Mouse (Mus musculus): ENCODE data around the gene Pla2g4b.

Pla2g4b gene

DNA sequence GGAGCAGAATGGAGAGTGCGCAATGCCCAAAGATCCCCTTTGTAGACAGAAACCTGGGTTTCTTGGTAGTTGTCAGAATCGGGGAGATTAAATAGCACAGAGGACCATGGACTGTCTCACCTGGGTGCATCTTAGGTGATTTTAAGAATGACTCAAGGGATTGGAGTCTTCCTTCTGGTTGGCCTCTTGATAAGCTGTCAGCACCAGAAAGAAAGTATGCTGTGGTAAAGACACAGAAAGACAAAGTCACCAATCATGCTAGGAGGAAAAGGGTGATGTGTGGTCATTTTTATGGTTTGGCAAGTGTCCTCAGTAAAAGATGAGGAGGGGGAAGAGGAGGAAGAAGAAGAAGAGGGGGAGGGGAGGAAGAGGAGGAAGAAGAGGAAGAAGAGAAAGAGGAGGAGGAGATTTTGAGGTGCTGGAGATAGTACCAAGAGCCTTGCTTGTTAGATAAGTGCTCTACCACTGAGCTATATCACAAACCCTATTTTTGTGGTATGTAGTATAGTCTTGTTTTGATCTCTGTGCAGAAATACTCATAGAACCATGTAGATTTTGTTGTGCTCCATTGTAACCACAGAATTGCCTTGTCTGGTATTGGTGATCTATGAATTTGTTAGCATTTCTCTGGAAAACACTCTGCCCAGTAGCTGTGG, 19.3 kb upstream of the Pla2g4b start:
- peak; percentile 16 for DNase-seq (ENCODE audit: extremely low read depth, low read depth)

DNA sequence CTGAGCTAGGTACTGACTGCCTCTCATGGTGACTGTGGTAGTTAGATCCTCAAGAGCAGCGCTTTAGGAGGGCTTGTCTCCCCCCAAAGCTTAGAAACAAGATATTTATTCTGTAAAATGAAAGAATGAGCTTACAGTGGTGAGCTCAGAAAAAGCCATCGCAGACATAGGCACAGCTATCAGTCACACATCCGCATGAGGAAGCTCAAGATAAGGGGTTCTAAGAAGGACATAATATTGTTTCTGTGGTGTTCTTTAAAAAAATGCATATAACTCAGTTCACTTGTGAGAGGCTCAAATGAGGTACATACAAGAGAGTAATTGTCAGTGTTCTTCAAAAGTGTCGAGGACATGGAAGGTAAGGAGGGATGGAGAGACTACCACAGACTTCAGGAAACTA, 17.3 kb upstream of the Pla2g4b start:
- no peak for DNase-seq (ENCODE audit: extremely low read depth, low read depth)

DNA sequence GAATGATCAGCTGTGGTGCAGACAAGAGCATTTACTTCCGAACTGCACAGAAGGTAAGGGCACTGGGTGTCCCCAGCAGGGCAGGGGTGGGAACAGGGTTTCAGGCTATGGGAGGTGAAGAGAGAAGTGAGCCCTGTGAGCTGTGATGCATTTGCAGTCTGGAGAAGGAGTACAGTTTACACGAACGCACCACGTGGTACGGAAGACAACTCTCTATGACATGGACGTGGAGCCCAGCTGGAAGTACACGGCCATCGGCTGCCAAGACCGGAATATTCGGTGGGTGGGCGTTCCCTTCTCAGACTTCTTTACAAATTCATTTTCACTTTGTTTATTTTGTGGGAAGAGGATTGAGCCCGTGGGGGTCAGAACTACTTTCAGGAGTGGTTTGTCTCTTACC, 15.6 kb upstream of the Pla2g4b start:
- no peak for DNase-seq (ENCODE audit: extremely low read depth, low read depth)

- DNase-seq (ENCODE audit: extremely low read depth, low read depth): no peak
These were observed 8.9 kb upstream of the Pla2g4b start for GRCm38 (mm10) chr2:120024337-120024736.

- peak; percentile 63 for DNase-seq (ENCODE audit: extremely low read depth, low read depth)
These were observed 6.0 kb upstream of the Pla2g4b start, which contains the start of the genes Jmjd7 and Gm28042 for GRCm38 (mm10) chr2:120026984-120027949. Gene Jmjd7, plus strand, starts transcription at chr2:120027483. Gene Gm28042, plus strand, starts transcription at chr2:120027493.

DNA sequence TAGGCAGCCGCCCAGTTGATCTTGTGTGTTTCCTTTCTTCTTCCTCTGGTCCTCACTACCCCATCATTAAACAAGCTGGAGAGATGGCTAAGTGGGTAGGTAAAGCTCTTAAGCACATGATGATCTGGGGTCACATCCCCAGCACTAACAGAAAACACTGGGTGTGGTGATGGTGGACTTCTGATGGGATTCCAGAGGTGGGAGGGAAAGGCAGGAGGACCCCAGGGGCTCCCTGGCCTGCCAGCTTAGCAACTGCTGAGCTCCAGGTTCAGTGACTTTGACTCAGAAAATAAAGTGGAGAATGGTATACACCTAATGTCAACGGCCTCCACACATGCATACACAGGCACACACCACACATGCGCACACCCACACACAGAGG, 5.3 kb upstream of the Pla2g4b start:
- no peak for DNase-seq (ENCODE audit: extremely low read depth, low read depth)

GRCm38 (mm10) chr2:120030380-120030779, 2.8 kb upstream of the Pla2g4b start:
- DNase-seq (ENCODE audit: extremely low read depth, low read depth): no peak

- DNase-seq (ENCODE audit: extremely low read depth, low read depth): no peak
These were observed 509 bp downstream of the Pla2g4b start for GRCm38 (mm10) chr2:120033726-120034125.

DNA sequence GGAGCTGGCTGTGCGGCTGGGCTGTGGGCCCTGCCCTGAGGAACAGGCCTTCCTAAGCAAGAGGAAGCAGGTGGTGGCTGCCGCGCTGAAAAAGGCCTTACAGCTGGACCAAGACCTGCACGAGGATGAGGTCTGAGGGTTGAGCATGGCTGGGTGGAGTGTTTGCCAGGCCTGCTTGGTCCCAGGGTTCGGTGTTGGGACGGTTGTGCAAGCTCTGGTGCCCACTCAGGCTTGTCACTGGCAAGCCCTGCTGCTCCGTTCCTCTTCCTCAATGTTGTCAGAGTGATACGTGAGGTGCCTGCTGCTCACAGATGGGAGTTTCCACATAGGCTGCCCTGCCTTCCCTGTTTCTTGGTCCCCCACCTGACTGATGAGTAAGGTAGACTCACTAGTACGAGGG, 4.5 kb downstream of the Pla2g4b start:
- no peak for DNase-seq (ENCODE audit: extremely low read depth, low read depth)

- no peak for DNase-seq (ENCODE audit: extremely low read depth, low read depth)
These were observed 7.8 kb downstream of the Pla2g4b start for GRCm38 (mm10) chr2:120040991-120041390.

- DNase-seq (ENCODE audit: extremely low read depth, low read depth): peak; percentile 15
These were observed 10.9 kb downstream of the Pla2g4b start for GRCm38 (mm10) chr2:120044101-120044603.

- DNase-seq (ENCODE audit: extremely low read depth, low read depth): no peak
These were observed 11.5 kb downstream of the Pla2g4b start for GRCm38 (mm10) chr2:120044676-120045075.

DNA sequence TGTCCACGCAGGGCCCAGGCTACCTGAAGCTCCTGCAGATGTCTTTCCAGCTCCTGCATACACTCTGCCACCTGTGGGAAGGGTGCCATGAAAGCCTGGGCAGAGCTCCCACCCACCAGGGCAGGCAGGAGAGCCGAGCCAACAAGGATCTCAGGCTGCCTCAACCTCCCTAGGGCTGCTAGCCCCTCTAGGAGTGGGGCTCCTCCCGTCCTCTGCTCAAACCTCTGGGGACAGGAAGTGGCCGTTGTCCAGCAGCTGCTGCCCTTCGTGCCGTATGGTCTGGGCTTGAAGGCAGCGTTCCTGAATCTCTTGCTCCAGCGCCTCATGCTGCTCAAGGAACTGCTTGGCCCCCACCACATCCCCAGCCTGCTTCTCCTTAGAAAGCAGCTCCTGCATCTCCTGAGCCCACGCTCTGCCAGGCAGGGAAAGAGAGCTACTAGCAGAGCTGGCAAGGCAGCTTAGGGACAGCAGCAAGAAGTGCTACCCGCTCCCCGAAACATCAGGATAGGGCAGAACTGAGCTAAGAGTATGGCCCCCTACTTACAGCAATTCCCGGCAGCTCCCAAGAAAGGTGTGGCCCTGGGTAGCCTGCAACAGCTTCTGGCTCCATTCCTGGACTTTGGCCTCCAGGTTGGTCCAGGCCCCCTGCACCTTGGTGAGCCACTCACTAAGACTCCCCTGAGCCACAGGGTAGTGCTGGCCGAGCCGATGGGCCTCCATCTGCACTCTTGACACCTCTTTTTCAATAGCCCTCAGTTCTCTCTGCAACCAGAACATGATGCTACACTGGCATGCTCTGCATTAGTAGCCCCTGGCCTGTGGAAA, 13.5 kb downstream of the Pla2g4b start:
- no peak for DNase-seq (ENCODE audit: extremely low read depth, low read depth)

DNA sequence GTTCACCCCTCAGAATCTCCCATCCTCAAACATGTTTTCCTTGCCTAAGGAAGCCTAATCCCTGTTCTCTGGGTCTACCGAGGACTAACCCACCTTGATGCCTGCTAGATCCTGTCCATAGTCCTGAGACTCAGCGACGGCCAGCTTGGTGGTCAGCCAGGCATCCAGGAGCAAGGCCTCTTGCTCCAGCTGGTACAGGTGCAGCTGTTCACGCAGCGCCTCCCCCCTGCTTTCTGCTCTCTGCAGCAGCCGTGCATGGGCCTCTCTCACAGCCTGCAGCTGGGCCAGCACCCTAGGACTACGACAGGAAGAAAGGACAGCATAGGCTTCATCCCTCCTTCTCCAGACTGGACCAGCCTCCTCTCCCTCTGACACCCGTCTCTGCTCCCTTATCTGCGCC, 15.0 kb downstream of the Pla2g4b start:
- no peak for DNase-seq (ENCODE audit: extremely low read depth, low read depth)

GRCm38 (mm10) chr2:120049632-120050274, 16.5 kb downstream of the Pla2g4b start:
- DNase-seq (ENCODE audit: extremely low read depth, low read depth): no peak

DNA sequence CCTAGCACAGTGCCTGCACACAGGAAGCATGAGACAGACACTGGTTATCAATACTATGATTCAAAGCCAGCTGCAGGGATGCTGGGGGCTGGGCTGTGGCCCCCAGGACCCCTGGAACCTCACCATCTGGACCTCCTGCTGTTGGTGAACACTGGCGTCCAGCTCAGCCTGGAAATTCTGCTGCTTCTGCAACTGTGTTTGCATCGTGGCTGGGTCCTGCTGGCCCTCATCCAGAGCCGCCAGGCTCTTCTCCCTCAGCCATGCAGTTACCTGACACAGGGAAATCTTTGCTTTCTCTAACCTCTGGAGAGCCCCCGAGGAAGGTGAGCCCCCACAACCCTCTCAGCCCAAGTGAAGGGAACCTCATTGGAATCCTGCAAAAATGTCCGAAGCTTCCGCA, 18.2 kb downstream of the Pla2g4b start:
- no peak for DNase-seq (ENCODE audit: extremely low read depth, low read depth)

DNA sequence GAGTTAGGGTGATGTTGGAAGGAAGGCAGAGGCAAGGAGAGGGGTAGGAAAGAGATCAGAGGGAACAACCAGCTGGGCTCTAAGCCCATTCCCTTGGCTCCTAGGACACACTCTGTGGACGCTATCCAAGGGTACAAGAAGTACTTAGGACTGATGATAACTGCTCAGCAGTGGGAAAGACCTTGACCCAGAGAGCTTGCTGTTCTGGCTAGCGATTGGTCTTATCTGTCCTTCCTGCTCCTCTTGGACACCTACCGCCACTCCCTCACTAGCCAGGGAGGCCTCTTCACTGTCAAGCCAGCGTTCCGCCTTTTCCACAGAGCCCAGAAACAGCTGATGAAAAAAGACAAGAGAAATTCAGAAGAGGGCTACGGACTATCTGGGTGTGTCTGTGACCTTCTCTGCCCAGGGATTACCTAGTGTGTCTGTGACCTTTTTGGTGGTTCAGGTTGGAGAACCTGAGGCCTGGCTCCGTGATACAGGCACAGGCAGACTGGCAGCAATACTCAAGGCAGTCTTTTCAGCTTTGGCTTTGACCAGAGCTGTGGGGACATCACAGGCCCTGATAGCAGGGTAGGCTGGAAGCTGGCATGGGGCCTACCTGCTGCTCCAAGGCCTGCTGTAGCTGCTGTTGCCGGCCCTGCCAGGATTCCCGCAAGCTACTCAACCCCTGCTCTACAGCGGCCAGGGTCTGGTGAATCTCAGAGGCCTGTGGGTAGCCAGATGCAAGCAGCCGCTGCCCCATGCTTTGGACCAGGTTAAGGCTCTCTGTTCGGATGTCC, 21.7 kb downstream of the Pla2g4b start:
- DNase-seq (ENCODE audit: extremely low read depth, low read depth): no peak

- no peak for DNase-seq (ENCODE audit: extremely low read depth, low read depth)
These were observed 22.7 kb downstream of the Pla2g4b start for GRCm38 (mm10) chr2:120055923-120056322.

- DNase-seq (ENCODE audit: extremely low read depth, low read depth): no peak
These were observed 25.6 kb downstream of the Pla2g4b start for GRCm38 (mm10) chr2:120058818-120059217.

DNA sequence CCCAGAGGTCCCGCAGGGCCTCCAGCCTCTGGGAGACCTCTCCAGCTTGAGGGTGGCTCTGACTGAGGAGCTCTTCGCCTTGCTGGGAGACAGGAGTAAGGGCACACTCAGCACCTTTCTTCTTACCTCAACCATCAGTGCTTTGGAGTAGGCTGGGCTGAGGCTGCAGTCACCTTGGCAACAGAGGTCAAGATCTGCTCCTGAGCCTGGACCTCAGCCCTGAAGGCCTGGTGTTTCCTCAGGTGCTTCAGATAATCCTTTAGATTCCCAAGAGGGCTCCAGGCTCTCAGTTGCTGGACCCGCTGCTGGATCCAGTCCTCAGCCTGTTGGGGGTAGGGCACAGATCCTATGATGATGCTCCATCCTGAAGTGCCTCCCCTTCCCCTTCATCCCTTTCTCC, 26.2 kb downstream of the Pla2g4b start:
- DNase-seq (ENCODE audit: extremely low read depth, low read depth): no peak
